Mouse (Mus musculus) liver, adult 2 months (tissue): ENCODE data around the gene Sap25.

Experiments
- CTCF ChIP-seq: fragments of 200-500 bp; IDR thresholded peaks from 2 replicates; pipeline ENCODE4 v1.5.1; 2011; ENCODE audit warnings: low read depth, low read length, control low read depth
- POLR2A ChIP-seq: fragments of 200-500 bp; IDR thresholded peaks from 2 replicates; pipeline ENCODE4 v1.6.1; 2011; ENCODE audit warnings: low read length, control low read depth; ENCODE audit not compliant: insufficient read depth; ENCODE audit errors: extremely low read depth

DNA sequence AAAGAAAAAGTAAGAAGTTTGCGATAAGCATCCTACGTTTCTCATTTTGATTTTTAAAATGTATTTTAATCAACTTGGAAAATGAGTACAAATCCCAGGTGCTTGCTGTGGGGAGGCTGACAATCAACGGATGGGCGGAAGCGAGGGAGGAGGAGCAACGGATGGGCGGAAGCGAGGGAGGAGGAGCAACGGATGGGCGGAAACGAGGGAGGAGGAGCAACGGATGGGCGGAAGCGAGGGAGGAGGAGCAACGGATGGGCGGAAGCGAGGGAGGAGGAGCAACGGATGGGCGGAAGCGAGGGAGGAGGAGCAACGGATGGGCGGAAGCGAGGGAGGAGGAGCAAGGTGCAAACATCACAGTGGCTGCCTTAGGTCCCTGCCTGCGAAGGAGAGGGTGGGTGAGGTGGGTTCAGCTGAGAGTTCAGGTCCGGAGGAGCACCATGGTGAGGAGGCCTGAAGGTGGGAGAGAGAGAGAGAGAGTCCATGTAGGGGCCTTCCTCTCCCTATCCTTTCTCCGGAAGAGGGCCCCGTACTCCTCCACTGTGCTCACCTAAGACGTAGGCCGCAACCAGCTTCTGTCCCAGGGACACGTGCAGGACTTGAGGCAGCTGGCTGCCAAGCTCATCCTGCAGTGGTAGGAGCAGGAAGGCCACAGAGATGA is 44.4 kb upstream of the Sap25 start:
- TF ChIP-seq POLR2A (no peak; the same call in 1 of the 2 replicates), CTCF (no peak)
